Mouse (Mus musculus) spleen, adult 2 months (tissue): Measurements from ENCODE around the gene Pigu. TPM values are rescaled to one million over a fixed set of nuclear protein-coding genes. Genes with fewer than 3 reads are reported as not detected.

Experiments
- DNase-seq, 2 experiments: peaks; one replicate each; pipeline versions ENCODE4 v3.0.0 to v3.0.0-alpha.2; 2012 to 2021; ENCODE audit warnings: low spot score in 2 of 2, low read depth in 1 of 2
- H3K27ac ChIP-seq: fragments of 200-500 bp; 2 replicates; pipeline ENCODE4 v1.5.1; 2012; ENCODE audit warnings: low read length, inconsistent platforms; ENCODE audit not compliant: insufficient read depth
- H3K27me3 ChIP-seq: fragments of 200-500 bp; 2 replicates; pipeline ENCODE4 v1.6.1; 2012; ENCODE audit warnings: mild to moderate bottlenecking, moderate library complexity, low read length, inconsistent platforms; ENCODE audit not compliant: control insufficient read depth, insufficient read depth
- H3K36me3 ChIP-seq: fragments of 200-500 bp; 2 replicates; pipeline ENCODE4 v1.6.1; 2012; ENCODE audit warnings: mild to moderate bottlenecking, low read length, inconsistent platforms; ENCODE audit not compliant: control insufficient read depth, insufficient read depth
- H3K4me1 ChIP-seq: fragments of 200-500 bp; 2 replicates; pipeline ENCODE4 v1.6.1; 2011; ENCODE audit warnings: inconsistent platforms; ENCODE audit not compliant: control insufficient read depth, insufficient read depth, insufficient read length
- H3K4me3 ChIP-seq: fragments of 200-500 bp; 2 replicates; pipeline ENCODE4 v1.5.1; 2011; ENCODE audit warnings: mild to moderate bottlenecking, inconsistent platforms; ENCODE audit not compliant: insufficient read depth, insufficient read length; ENCODE audit errors: extremely low read depth
- CTCF ChIP-seq: fragments of 200-500 bp; IDR thresholded peaks from 2 replicates; pipeline ENCODE4 v1.5.1; 2011; ENCODE audit warnings: mild to moderate bottlenecking, inconsistent platforms; ENCODE audit not compliant: insufficient read depth, insufficient read length, insufficient replicate concordance; ENCODE audit errors: extremely low read depth
- POLR2A ChIP-seq: fragments of 200-500 bp; IDR thresholded peaks from 2 replicates; pipeline ENCODE4 v1.6.1; 2011; ENCODE audit warnings: low read depth, low read length, inconsistent platforms
- WGBS: fragments of 180-500 bp; shearing (Covaris S2); methylation state at CpG from one replicate; pipeline ENCODE4 v1.1.7; 2018; 5-methylcytosine and 5-hydroxymethylcytosine counted together
- polyA plus RNA-seq: library from polyadenylated mRNA; depleted of rRNA; stranded (reverse); fragments of >200 nt; gene quantifications from 2 replicates; pipeline ENCODE4 v1.2.3, GENCODE M21; 2012

Gene Pigu
- polyA plus RNA-seq, 1 experiment, result 16.0 TPM

DNA sequence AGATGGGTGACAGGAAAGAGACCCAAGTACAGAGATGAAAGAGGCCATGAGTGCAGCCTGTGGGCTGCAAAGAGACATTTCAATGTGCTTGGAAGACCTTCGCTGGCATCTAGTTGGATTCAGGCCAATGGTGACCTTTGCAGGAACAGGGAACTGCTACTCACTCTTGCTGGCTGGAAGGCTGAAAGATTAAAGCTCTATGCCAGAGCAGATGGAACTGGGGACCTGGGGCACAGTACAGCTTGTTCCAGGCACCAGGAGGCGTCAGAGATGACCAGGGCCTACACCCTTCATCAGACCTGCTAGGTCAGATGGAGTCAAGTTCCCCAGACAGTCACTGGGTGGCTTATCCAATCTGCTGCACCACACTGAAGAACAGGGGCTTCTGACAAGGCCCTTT is 63.8 kb downstream of the Pigu start:
- WGBS, result 89% methylated on average over 2 of the region's 2 CpGs
- Histone ChIP-seq H3K4me1 (peaks cover 6% of the 10 kb centered on the region; the same call in 1 of the 2 replicates), H3K36me3 (peaks cover 16% of the 10 kb centered on the region), H3K27me3 (no peaks in the 10 kb centered on the region), H3K4me3 (no peak overlapping the region), H3K27ac (no peak overlapping the region)
- TF ChIP-seq POLR2A (no peak), CTCF (no peak)
- DNase-seq, result no peak

DNA sequence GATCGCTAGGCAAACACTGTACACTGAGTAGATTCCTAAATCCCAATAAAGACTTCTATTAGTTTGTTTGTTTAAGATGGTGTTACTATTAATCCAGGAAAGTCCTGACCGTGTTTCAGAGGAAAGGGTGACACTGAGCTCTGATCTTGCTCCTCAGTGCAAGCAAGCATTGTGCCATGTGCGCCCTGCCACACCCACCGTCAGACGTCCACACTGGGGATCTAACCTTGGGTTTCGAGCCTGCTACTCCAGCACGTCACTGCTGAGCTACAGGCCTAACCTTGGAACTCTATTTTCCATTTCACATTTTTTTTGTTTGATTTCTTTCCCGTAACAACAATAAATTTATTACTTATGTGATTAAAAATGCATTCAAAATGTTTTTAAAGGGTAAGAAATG is 67.2 kb downstream of the Pigu start:
- no peak overlapping the region for H3K27ac ChIP-seq
- H3K36me3 ChIP-seq, result peaks cover 15% of the 10 kb centered on the region

DNA sequence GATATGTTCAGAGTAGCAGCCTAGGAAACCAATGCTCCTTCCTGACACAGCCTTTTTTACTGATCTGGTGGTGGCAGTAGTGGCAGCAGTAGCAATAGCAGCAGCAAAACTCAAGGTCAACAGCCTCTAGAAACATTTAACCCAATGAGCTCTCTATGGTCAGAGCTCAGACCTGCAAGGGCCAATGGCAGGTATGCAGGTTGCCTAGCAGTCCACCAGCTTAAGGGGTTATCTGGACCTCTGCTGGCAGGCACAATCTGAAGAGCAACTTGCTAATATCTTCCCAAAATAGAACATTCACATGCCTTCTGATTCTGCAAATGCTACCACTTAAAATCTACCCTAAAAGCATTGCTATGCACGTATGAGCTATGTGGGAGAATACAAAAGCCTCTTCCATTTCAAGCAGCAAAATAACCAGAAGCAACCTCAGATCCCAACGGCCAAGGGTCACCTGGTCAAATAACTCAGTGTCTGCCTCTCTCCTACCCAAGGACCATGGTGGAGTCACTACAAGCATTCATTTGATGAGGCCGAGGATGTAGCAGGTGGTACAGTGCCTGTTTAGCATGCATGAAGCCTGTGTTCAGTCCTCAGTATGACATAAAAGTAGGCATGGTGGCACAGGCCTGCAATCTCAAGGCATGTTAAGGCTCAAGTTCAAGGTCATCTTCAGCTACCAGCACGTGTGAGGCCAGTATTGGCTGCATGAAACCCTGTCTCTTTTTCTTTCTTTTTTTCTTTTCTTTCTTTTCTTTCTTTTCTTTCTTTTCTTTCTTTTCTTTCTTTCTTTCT is 69.6 kb downstream of the Pigu start:
- DNase-seq, result no peak
- H3K4me3 ChIP-seq, result no peak overlapping the region
- no peak for TF ChIP-seq CTCF
- no peak for TF ChIP-seq POLR2A
- no peaks in the 10 kb centered on the region for H3K4me1 ChIP-seq
- 88% methylated on average over 4 of the region's 4 CpGs for WGBS
- no peak overlapping the region for H3K27ac ChIP-seq
- peaks cover 12% of the 10 kb centered on the region for H3K36me3 ChIP-seq
- no peaks in the 10 kb centered on the region for H3K27me3 ChIP-seq

More for the DNA sequence above, 67.2 kb downstream of the Pigu start:
- TF ChIP-seq POLR2A (no peak), CTCF (no peak)
- no peak for DNase-seq
- Histone ChIP-seq H3K4me3 (no peak overlapping the region), H3K4me1 (peaks cover 1% of the 10 kb centered on the region; the same call in 1 of the 2 replicates), H3K27me3 (no peaks in the 10 kb centered on the region)
- WGBS, result 96% methylated on average over 8 of the region's 8 CpGs

DNA sequence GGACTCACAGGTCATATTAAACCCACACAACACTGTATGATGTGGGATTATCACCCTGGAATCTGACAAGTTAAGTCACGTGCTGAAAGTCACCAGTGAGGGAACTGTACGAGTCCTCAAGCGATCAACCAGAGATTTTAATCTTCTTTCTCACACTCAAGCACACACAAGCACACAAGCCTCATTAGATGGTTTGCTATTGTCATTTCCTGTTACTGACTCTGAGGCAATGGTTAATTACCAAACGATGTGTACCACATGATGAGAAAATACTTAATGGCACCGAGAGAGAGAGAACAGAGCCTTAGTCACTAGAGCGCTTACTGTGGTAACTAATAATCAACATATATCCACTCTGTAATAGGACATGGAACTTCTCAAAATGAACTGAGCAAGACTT is 71.5 kb downstream of the Pigu start:
- H3K4me3 ChIP-seq, result no peak overlapping the region
- 86% methylated on average over 6 of the region's 6 CpGs for whole genome bisulfite sequencing
- DNase-seq, result no peak
- no peaks in the 10 kb centered on the region for H3K27me3 ChIP-seq
- peaks cover 5% of the 10 kb centered on the region; the same call in 1 of the 2 replicates for H3K36me3 ChIP-seq
- H3K27ac ChIP-seq, result no peak overlapping the region
- TF ChIP-seq POLR2A (no peak), CTCF (no peak)
- no peaks in the 10 kb centered on the region for H3K4me1 ChIP-seq

DNA sequence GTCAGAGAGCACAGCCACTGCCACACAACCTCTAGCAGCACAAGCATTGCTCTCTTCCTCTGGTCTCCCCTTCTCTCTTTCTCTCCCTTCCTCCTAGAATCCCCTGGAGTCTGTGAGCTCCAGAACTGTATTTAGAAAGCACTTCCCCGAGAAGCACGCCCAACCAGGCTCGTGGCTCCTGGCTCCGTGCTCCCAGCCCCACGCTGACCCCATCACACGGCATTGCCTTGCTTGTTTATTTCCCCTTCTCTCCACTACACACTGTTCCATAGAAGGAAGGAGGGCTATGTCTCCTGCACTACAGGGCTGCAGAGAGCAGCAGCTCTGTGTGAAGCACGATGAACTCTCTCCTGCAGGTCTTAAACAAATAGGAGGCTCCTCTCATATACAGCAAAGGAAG is 72.6 kb downstream of the Pigu start:
- no peak for DNase-seq
- Histone ChIP-seq H3K36me3 (no peaks in the 10 kb centered on the region; the same call in 1 of the 2 replicates), H3K4me1 (no peaks in the 10 kb centered on the region), H3K27me3 (no peaks in the 10 kb centered on the region), H3K27ac (no peak overlapping the region), H3K4me3 (no peak overlapping the region)
- TF ChIP-seq CTCF (no peak), POLR2A (no peak)
- WGBS, result 91% methylated on average over 7 of the region's 7 CpGs

DNA sequence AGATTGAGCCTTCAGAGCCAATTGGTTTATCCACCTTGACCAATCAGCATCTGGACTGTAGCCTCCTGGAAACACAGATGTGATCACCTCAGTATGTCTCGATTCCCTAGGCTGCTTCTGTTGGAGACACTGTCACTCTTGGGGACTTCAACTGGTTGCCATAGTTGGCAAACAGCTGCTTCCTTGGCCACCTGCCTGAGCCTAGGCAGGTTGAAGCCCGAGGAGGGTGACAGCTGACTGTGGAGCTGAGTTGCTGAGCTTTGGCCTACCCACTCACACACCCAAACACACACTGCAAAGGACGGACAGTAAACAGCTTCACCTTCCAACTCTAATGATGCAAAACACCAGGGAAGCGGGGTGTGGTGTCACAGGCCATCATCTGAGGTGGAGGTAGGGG is 73.4 kb downstream of the Pigu start:
- H3K27ac ChIP-seq, result no peak overlapping the region
- H3K4me1 ChIP-seq, result no peaks in the 10 kb centered on the region
- DNase-seq, result no peak
- H3K4me3 ChIP-seq, result no peak overlapping the region
- TF ChIP-seq CTCF, result no peak
- TF ChIP-seq POLR2A, result no peak
- 90% methylated on average over 4 of the region's 4 CpGs for WGBS
- no peaks in the 10 kb centered on the region for H3K36me3 ChIP-seq
- H3K27me3 ChIP-seq, result no peaks in the 10 kb centered on the region

DNA sequence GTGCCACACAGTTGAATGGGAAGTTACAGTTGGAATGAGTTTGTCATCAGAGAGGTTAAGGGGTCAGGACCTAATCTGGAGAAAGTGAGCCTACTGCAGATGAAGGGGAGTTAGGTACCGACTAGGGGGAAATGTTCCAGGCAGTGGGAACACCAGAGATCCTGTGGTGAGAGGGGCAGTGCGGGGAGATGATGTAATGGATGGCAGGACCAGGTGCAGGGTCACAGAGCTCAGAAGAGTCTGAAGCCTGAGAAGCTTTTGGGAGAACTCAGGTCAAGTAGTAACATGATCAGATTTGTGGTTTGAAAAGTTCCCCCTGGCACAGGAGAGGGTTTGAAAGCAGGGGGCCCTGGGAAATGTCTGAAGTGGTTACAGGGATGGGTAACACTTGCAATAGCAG is 77.1 kb downstream of the Pigu start:
- H3K27me3 ChIP-seq, result no peaks in the 10 kb centered on the region; the same call in 1 of the 2 replicates
- DNase-seq, result no peak
- peaks cover 8% of the 10 kb centered on the region for H3K4me1 ChIP-seq
- peaks cover 2% of the 10 kb centered on the region; the same call in 1 of the 2 replicates for H3K36me3 ChIP-seq
- no peak overlapping the region for H3K4me3 ChIP-seq
- TF ChIP-seq CTCF (no peak), POLR2A (no peak)
- 93% methylated on average over 2 of the region's 2 CpGs for WGBS
- H3K27ac ChIP-seq, result no peak overlapping the region
